Mouse (Mus musculus) liver, postnatal 0 days (tissue): Measurements from ENCODE around the gene Lonp1.

Source experiments
- CTCF ChIP-seq: sonication (generic); IDR thresholded peaks from 2 replicates; pipeline ENCODE4 v1.5.1; 2016; ENCODE audit warnings: antibody characterized with exemption, low read depth
- EP300 ChIP-seq: IDR thresholded peaks from 2 replicates; pipeline ENCODE4 v1.6.1; 2016; ENCODE audit warnings: antibody characterized with exemption, low read depth, mild to moderate bottlenecking

DNA sequence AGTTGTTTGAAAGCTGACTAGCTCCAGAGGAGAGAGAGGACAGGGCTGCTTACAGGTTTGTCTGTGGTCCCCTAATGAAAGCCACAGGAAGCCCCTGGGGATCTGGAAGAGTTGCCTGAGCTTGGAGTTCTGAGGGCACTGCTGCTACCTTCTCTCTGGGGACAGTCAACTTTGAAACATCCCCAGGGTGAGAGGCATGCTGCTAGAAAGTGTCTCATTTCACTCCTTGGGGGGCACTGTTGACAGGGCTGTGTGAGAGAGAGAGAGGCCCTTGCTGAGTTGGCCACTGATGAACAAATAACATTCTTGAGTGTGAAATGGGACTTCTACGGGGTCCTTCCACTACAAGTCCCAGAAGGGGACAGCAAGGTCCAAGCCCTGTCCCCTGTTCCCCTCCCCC lies 38.9 kb downstream of the Lonp1 start:
- TF ChIP-seq EP300, result no peak
- TF ChIP-seq CTCF, result no peak
